Mouse (Mus musculus): ENCODE data around the gene Gse1.

GRCm38 (mm10) chr8:120374070-120374469 lies 145.8 kb downstream of the Gse1 start:
- TF ChIP-seq POLR2A (IDR thresholded peaks at IDR 0.05; ENCODE audit: borderline replicate concordance, control insufficient read depth, low read depth, low read length) = no peak
- no peak for TF ChIP-seq CTCF (IDR thresholded peaks at IDR 0.05; ENCODE audit: control insufficient read depth, insufficient read depth, low read length)
